Mouse (Mus musculus) skeletal muscle tissue, adult 2 months (tissue): ENCODE measurements around the gene Spem1.

Experiments
- DNase-seq: peaks from one replicate; pipeline ENCODE4 v3.0.0-alpha.2; 2012; ENCODE audit warnings: low read depth, low spot score

Spem1 gene

DNA sequence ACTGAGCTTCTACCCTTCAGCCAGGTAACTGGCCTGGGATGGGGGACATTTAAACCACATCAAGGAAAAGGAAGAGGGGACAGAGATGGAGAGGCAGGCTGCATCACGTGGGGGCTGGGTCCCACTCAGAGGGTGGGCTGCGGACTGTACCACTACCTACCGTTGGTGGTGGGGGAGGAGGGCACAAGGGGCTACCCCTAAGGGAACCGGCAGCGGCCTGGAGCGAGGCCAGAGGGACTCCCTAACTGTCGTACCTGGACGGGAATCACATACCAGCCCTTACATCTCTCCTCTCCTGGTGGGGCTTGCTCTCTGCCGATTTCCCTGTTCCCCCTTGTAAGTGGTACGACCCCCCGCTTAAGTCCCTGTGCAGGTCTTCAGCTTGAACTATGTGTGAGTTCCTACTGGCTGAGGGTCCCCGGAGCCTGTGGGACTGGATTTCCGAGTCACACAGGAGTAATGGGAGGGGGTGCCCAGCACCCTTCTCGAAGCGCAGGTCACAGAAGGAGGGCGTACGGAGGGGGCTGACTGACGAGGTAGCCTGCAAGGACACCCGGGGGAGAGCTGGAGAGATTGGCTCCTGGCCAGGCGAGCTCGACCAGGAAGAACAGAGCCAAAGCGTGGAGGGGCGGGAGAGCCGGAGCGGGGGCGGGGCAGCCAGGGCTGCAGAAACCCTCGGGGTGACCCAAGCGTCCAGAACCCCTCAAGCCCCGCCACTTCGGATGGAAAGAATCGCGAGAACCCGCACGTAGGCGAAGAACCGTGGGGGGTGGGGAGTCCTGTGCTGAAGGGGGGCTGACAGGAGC, 21.4 kb downstream of the Spem1 start:
- DNase-seq: no peak

- no peak for DNase-seq
Observed at GRCm38 (mm10) chr11:69800138-69800391, 21.9 kb downstream of the Spem1 start.

DNA sequence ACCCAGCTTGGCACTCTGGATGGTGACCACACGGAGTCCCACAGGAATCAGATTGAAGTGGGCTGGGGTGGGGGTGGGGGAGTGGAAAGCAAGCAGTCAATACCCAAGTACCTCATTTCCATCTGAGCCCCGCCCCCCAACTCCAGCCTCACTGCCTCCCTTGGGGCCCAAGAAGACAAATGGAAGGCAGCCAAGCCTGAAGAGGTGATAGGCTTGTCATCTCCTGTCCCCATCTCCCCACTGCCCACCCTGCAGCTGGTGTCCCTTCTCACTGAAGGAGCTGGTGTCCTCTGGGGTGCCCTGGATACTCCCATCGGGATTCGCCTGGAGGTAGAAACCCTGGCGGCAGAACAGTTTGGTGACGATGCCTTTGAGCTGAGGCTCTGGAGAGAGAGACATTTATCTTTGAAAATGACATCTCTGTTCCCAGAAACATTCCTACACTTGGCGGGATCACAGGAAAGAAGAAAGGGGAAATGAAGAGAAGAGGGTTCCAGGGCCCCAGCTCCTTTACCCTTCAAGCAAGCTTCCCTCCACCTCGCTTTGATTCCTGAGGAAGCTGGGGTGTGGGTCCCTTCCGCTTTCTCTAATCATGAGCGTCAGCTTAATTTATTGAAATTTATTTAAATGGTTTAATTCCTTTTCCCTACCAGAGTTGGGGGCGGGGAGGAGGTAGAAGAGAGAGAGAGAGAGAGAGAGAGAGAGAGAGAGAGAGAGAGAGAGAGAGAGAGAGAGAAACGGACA, 22.4 kb downstream of the Spem1 start:
- DNase-seq: no peak

DNA sequence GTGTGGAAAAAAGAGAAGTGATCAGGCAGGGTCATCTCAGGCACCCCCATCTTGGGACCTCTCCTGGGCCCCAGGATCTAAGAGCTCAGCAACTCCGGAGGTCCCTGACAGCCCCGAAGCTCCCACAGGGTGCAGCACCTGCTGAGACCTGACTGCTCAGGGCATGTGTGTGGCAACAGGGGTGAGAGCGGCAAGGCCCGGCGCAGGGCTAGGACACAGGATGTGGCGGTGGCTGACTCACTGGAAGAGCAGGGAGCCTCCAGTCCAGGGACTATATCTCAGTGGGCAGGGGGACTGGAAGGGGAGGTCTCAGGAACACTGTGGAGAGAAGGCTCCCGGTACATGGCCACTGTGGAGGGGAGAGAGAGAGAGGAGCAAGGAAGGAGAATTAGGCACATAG, 24.1 kb downstream of the Spem1 start:
- DNase-seq: no peak

- no peak for DNase-seq
Observed at GRCm38 (mm10) chr11:69795983-69796435, 26.0 kb downstream of the Spem1 start.

DNA sequence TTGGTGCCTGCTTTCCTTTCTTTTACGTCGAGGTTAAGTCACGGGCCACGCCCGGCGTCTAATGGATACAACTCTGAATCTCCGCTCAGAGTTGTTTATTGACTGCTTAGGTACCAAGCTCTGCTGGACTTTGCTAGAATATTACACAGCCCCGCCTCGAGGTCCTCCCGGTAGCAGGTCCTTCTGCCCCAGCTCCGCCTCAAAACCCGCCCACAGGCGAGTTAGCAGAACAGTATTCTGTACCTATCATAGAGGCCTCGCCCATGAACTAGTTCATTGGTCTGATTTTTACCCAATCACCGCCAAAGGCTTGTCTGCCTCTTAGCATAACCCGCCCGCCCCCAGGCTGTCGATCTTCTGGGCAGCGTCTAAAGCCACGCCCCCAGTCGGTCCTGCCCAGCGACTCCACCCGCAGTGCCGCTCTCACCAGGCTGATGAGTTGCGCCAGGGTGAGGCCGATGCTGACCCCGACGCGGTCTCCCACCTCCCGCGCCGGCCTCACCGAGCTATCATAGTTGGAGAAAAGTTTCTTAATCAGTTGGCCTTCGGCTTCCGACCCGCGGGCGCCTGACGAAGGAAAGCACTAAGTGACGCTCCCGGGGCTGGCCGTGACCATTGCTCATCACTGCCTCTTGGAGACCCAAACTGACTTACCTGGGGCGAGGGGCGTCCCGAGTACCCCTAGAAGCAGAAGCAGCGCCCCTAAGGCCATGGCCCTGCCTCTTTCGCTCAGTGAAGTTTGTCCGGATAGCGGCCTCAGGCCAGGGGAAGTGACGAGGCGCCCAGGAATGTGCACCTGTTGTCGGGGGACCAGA, 26.6 kb downstream of the Spem1 start, which contains the start of gene Chrnb1:
Gene Chrnb1 (minus strand): TSS at position 776 of the 815 bp plus-strand sequence.
- peak; percentile 96 for DNase-seq

GRCm38 (mm10) chr11:69793429-69793828, 28.6 kb downstream of the Spem1 start:
- peak; percentile 54 for DNase-seq

DNA sequence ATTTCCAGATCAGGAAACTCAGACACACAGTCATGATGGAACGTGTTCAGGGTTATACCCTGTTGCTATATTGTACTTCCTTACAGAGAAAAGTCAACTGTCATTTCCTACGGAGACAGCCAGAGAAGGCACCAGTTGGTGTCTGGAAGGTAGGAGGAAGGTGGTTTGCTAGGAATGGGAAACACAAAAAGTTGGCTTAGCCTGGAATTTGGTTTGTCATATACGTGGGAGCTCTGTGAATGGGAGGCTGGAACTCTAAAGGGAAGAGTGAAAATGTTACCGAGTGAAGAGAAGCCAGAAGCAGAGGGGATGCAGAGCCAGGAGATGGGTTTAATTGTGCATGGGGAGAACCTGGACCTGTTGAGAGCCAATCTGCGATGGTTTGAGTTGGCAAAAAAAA, 30.6 kb downstream of the Spem1 start:
- DNase-seq: no peak

DNA sequence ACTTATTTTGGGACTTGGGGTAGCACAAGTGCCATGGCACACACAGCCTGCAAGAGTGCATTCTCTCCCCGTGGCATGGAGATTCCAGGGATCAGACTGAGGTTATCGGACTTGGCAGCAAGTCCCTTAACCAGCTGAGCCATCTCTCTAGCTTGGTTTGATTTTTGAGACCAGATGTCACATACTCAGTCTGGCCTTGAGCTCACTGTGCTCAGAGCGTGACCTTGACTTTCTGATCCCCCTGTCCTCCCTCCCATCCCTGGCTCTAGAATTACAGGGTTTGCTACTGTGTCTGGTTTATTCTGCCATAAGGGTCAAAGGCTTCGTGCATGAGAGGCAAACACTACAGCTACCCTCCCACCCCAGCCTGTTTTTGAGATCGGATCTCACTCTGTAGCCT, 32.5 kb downstream of the Spem1 start:
- no peak for DNase-seq

GRCm38 (mm10) chr11:69787306-69787705, 34.7 kb downstream of the Spem1 start:
- no peak for DNase-seq

- DNase-seq: no peak
Observed at GRCm38 (mm10) chr11:69784793-69785272, 37.1 kb downstream of the Spem1 start.

DNA sequence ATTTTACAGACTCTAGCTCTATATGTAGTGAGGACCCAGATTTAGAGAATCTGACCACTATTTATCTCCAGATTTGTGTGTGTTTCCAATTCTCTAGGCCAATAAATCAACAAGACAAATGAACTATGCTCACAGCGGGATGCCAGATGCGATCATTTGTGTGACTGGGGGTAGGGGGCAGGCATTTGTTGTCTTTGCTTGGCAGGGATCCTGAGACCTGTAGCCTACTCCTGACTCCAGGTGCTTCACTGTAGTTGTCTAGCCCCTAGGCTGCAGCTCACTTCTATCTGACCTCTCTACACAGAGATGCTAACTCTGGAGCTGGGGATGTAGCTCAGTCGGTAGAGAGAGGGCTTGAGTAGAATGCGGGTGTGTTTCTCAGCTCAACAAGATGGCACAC, 40.2 kb downstream of the Spem1 start:
- DNase-seq: no peak

- no peak for DNase-seq
Observed at GRCm38 (mm10) chr11:69778985-69779384, 43.0 kb downstream of the Spem1 start.

DNA sequence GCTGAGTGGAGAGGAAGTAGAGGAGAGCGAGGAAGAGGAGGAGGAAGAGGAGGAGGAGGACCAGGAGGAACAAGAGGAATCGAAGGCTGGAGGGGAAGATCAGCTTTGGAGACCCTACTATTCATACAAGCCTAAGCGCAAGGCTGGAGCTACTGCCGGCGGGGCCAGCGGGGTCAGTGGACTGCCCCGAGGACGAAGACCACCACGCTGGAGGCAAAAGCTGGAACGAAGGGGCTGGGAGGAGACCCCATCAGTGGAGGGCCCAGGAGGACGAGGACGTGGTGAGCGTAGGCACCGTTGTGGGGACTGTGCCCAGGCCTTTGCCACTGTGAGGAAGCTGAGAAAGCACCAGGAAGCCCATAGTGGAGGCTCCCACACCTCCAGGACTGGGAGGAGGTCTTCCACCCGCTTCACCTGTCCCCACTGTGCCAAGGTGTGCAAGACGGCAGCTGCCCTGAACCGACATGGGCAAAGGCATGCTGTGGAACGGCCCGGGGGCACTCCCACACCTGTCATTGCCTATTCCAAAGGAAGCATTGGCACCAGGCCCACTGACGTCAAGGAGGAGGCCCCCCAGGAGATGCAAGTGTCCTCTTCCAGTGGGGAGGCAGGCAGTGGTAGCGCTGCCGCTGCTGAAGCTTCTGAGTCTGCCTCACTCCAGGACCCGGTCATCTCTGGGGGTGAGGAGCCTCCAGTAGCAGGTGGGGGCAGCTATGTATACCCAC, 43.6 kb downstream of the Spem1 start:
- no peak for DNase-seq

DNA sequence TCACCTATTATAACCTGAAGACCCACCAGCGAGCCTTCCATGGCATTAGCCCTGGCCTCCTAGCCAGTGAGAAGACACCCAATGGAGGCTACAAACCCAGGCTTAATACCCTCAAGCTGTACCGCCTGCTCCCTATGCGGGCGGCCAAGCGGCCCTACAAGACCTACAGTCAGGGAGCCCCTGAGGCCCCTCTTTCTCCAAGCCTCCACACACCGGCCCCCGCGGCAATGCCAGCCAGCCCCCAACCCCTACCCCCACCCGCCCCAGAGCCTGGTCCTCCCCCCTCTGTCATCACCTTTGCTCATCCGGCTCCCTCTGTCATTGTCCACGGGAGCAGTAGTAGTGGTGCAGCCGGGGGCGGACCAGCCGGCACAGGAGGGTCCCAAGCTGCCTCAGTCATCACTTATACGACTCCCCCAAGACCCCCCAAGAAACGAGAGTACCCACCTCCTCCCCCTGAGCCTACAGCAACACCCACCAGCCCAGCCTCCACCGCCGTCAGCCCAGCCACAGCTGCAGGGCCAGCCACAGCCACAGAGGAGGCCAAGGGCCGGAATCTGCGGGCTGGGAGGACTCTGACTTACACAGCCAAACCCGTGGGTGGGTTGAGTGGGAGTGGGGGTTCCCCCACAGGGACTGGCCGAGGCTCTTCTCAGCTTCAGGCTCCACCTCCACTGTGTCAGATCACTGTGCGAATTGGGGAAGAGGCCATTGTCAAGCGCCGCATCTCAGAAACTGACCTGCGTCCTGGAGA, 44.3 kb downstream of the Spem1 start:
- no peak for DNase-seq

DNA sequence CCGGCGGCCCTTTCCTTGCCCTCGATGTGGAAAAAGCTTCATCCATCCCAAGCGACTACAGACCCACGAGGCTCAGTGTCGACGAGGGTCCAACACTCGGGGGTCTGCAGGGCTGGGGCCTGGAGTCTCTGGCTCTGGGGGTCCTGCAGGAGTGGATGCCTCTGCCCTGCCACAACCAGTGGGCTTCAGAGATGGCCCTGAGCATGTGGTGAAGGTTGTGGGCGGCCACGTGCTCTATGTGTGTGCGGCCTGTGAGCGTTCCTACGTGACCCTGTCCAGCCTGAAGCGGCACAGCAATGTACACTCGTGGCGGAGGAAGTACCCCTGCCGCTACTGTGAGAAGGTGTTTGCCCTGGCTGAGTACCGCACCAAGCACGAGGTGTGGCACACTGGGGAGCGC, 45.5 kb downstream of the Spem1 start:
- DNase-seq: no peak

DNA sequence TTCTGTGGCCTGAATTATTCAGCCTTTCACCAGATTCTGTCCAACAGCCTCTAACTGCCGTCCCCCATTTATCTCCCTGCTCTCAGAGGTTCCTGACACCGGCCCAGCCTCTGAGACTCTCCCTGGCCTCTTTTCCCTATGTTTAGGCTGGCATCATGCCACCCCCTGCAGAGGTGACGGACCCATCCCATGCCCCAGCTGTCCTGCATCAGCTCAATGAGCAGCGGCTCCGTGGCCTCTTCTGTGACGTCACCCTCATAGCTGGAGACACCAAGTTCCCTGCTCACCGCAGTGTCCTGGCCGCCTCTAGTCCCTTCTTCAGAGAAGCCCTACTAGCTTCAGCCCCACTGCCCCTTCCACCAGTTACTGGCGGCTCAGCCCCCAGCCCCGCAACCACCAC, 46.3 kb downstream of the Spem1 start:
- no peak for DNase-seq

DNA sequence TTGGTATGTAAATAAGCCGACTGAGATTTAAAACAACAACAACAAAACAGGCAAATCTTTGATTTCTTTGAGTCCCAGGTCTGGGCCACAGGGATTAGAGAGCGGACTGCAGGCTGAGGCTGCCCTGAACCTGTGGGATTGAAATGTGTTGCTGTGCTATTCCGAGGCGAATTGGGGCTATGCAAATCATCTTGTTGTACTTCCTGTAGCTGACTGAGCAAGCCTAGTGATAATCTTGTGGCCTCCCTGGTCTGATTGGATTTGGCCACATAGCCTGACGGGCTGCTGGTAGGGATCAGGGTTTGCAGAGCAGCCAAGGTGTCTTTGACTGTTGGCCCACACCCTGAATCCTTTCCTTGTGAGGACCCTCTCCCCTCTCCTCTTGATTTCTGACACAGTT, 47.0 kb downstream of the Spem1 start:
- no peak for DNase-seq
